Mouse (Mus musculus): Measurements from ENCODE around the gene Ccdc50. TPM values are rescaled to one million over a fixed set of nuclear protein-coding genes. Genes with fewer than 3 reads are reported as not detected.

The Ccdc50 gene
- polyA plus RNA-seq, 1 experiment from 2014 or later, result 62.2 TPM

GRCm38 (mm10) chr16:27374139-27374538 is 14.5 kb upstream of the Ccdc50 start:
- Histone ChIP-seq H3K27ac (ENCODE audit: low read depth) (no peak overlapping the region), H3K9ac (ENCODE audit: low read length) (no peak overlapping the region), H3K4me3 (ENCODE audit: low read depth, low read length) (no peak overlapping the region), H3K36me3 (ENCODE audit: control insufficient read depth, insufficient read depth, low read length) (no peaks in the 10 kb centered on the region), H3K4me1 (replicated peaks; ENCODE audit: control insufficient read depth, insufficient read depth, low read length) (no peaks in the 10 kb centered on the region), H3K27me3 (replicated peaks; ENCODE audit: control insufficient read depth, insufficient read depth, low read length) (no peaks in the 10 kb centered on the region), H3K4me2 (ENCODE audit: low read length) (no peak overlapping the region), H3K9me3 (ENCODE audit: control insufficient read depth, low read length) (no peaks in the 10 kb centered on the region)
- DNase-seq (ENCODE audit: low spot score) (no peak), ATAC-seq (replicated peaks; ENCODE audit: low FRiP score, low TSS enrichment, low read depth) (no peak)
- WGBS, result 51% methylated on average over 3 of the region's 3 CpGs

GRCm38 (mm10) chr16:27375318-27375717 is 13.4 kb upstream of the Ccdc50 start:
- Histone ChIP-seq H3K36me3 (ENCODE audit: control insufficient read depth, insufficient read depth, low read length) (no peaks in the 10 kb centered on the region), H3K27me3 (replicated peaks; ENCODE audit: control insufficient read depth, insufficient read depth, low read length) (no peaks in the 10 kb centered on the region), H3K27ac (ENCODE audit: low read depth) (no peak overlapping the region), H3K4me2 (ENCODE audit: low read length) (no peak overlapping the region), H3K4me1 (replicated peaks; ENCODE audit: control insufficient read depth, insufficient read depth, low read length) (no peaks in the 10 kb centered on the region), H3K4me3 (ENCODE audit: low read depth, low read length) (no peak overlapping the region), H3K9ac (ENCODE audit: low read length) (no peak overlapping the region), H3K9me3 (ENCODE audit: control insufficient read depth, low read length) (no peaks in the 10 kb centered on the region)
- DNase-seq (ENCODE audit: low spot score) (no peak), ATAC-seq (replicated peaks; ENCODE audit: low FRiP score, low TSS enrichment, low read depth) (peak; percentile 78)
- 69% methylated on average over 2 of the region's 2 CpGs for whole genome bisulfite sequencing

- ATAC-seq (replicated peaks; ENCODE audit: low FRiP score, low TSS enrichment, low read depth), result no peak
- H3K4me2 ChIP-seq (ENCODE audit: low read length), result no peak overlapping the region
- no peaks in the 10 kb centered on the region for H3K9me3 ChIP-seq (ENCODE audit: control insufficient read depth, low read length)
- no peaks in the 10 kb centered on the region for H3K4me1 ChIP-seq (replicated peaks; ENCODE audit: control insufficient read depth, insufficient read depth, low read length)
- no peak overlapping the region for H3K27ac ChIP-seq (ENCODE audit: low read depth)
- H3K27me3 ChIP-seq (replicated peaks; ENCODE audit: control insufficient read depth, insufficient read depth, low read length), result no peaks in the 10 kb centered on the region
- no peak overlapping the region for H3K4me3 ChIP-seq (ENCODE audit: low read depth, low read length)
- no peaks in the 10 kb centered on the region for H3K36me3 ChIP-seq (ENCODE audit: control insufficient read depth, insufficient read depth, low read length)
- no peak for DNase-seq (ENCODE audit: low spot score)
- H3K9ac ChIP-seq (ENCODE audit: low read length), result no peak overlapping the region
Measured at GRCm38 (mm10) chr16:27376556-27376955, 12.1 kb upstream of the Ccdc50 start.

GRCm38 (mm10) chr16:27382217-27382616 is 6.5 kb upstream of the Ccdc50 start:
- H3K27me3 ChIP-seq (replicated peaks; ENCODE audit: control insufficient read depth, insufficient read depth, low read length), result no peaks in the 10 kb centered on the region
- no peaks in the 10 kb centered on the region for H3K4me1 ChIP-seq (replicated peaks; ENCODE audit: control insufficient read depth, insufficient read depth, low read length)
- no peak for ATAC-seq (replicated peaks; ENCODE audit: low FRiP score, low TSS enrichment, low read depth)
- no peak for DNase-seq (ENCODE audit: low spot score)
- H3K4me2 ChIP-seq (ENCODE audit: low read length), result no peak overlapping the region
- WGBS, result 75% methylated on average over 4 of the region's 4 CpGs
- H3K36me3 ChIP-seq (ENCODE audit: control insufficient read depth, insufficient read depth, low read length), result no peaks in the 10 kb centered on the region
- H3K27ac ChIP-seq (ENCODE audit: low read depth), result no peak overlapping the region
- H3K9ac ChIP-seq (ENCODE audit: low read length), result no peak overlapping the region
- H3K4me3 ChIP-seq (ENCODE audit: low read depth, low read length), result no peak overlapping the region
- no peaks in the 10 kb centered on the region for H3K9me3 ChIP-seq (ENCODE audit: control insufficient read depth, low read length)

GRCm38 (mm10) chr16:27384893-27385603 is 3.6 kb upstream of the Ccdc50 start:
- H3K9ac ChIP-seq (ENCODE audit: low read length), result no peak overlapping the region
- DNase-seq (ENCODE audit: low spot score), result no peak
- no peak overlapping the region for H3K27ac ChIP-seq (ENCODE audit: low read depth)
- H3K4me1 ChIP-seq (replicated peaks; ENCODE audit: control insufficient read depth, insufficient read depth, low read length), result peaks cover 8% of the 10 kb centered on the region; the same call in 1 of the 2 replicates
- no peak overlapping the region for H3K4me2 ChIP-seq (ENCODE audit: low read length)
- H3K36me3 ChIP-seq (ENCODE audit: control insufficient read depth, insufficient read depth, low read length), result no peaks in the 10 kb centered on the region
- no peak overlapping the region for H3K4me3 ChIP-seq (ENCODE audit: low read depth, low read length)
- no peaks in the 10 kb centered on the region for H3K9me3 ChIP-seq (ENCODE audit: control insufficient read depth, low read length)
- no peaks in the 10 kb centered on the region for H3K27me3 ChIP-seq (replicated peaks; ENCODE audit: control insufficient read depth, insufficient read depth, low read length)
- 72% methylated on average over 4 of the region's 4 CpGs for WGBS
- ATAC-seq (replicated peaks; ENCODE audit: low FRiP score, low TSS enrichment, low read depth), result no peak

GRCm38 (mm10) chr16:27385649-27386048 is 3.0 kb upstream of the Ccdc50 start:
- H3K9ac ChIP-seq (ENCODE audit: low read length), result no peak overlapping the region
- no peaks in the 10 kb centered on the region for H3K27me3 ChIP-seq (replicated peaks; ENCODE audit: control insufficient read depth, insufficient read depth, low read length)
- 85% methylated on average over 1 of the region's 1 CpGs for WGBS
- ATAC-seq (replicated peaks; ENCODE audit: low FRiP score, low TSS enrichment, low read depth) (no peak), DNase-seq (ENCODE audit: low spot score) (no peak)
- H3K4me1 ChIP-seq (replicated peaks; ENCODE audit: control insufficient read depth, insufficient read depth, low read length), result peaks cover 13% of the 10 kb centered on the region; the same call in 1 of the 2 replicates
- H3K36me3 ChIP-seq (ENCODE audit: control insufficient read depth, insufficient read depth, low read length), result no peaks in the 10 kb centered on the region
- H3K4me2 ChIP-seq (ENCODE audit: low read length), result no peak overlapping the region
- H3K9me3 ChIP-seq (ENCODE audit: control insufficient read depth, low read length), result no peaks in the 10 kb centered on the region
- H3K27ac ChIP-seq (ENCODE audit: low read depth), result no peak overlapping the region
- H3K4me3 ChIP-seq (ENCODE audit: low read depth, low read length), result no peak overlapping the region

- H3K9me3 ChIP-seq (ENCODE audit: control insufficient read depth, low read length), result no peaks in the 10 kb centered on the region
- peaks cover 18% of the 10 kb centered on the region; the same call in 1 of the 2 replicates for H3K4me1 ChIP-seq (replicated peaks; ENCODE audit: control insufficient read depth, insufficient read depth, low read length)
- no peak overlapping the region for H3K27ac ChIP-seq (ENCODE audit: low read depth)
- H3K4me3 ChIP-seq (ENCODE audit: low read depth, low read length), result no peak overlapping the region
- H3K9ac ChIP-seq (ENCODE audit: low read length), result no peak overlapping the region
- no peaks in the 10 kb centered on the region for H3K36me3 ChIP-seq (ENCODE audit: control insufficient read depth, insufficient read depth, low read length)
- H3K4me2 ChIP-seq (ENCODE audit: low read length), result no peak overlapping the region
- no peaks in the 10 kb centered on the region for H3K27me3 ChIP-seq (replicated peaks; ENCODE audit: control insufficient read depth, insufficient read depth, low read length)
- DNase-seq (ENCODE audit: low spot score) (no peak), ATAC-seq (replicated peaks; ENCODE audit: low FRiP score, low TSS enrichment, low read depth) (no peak)
- WGBS, result 51% methylated on average over 4 of the region's 4 CpGs
Measured at GRCm38 (mm10) chr16:27386850-27387407, 1.7 kb upstream of the Ccdc50 start.

- ATAC-seq (replicated peaks; ENCODE audit: low FRiP score, low TSS enrichment, low read depth) (peak; percentile 40; the same call in 1 of the 2 replicates), DNase-seq (ENCODE audit: low spot score) (peak; percentile 58)
- peak overlapping the region; percentile 71 for H3K4me2 ChIP-seq (ENCODE audit: low read length)
- H3K9me3 ChIP-seq (ENCODE audit: control insufficient read depth, low read length), result no peaks in the 10 kb centered on the region
- peaks cover 19% of the 10 kb centered on the region; the same call in 1 of the 2 replicates for H3K4me1 ChIP-seq (replicated peaks; ENCODE audit: control insufficient read depth, insufficient read depth, low read length)
- peak overlapping the region; percentile 99; the same call in 1 of the 2 replicates for H3K9ac ChIP-seq (ENCODE audit: low read length)
- peak overlapping the region; percentile 89 for H3K4me3 ChIP-seq (ENCODE audit: low read depth, low read length)
- H3K27me3 ChIP-seq (replicated peaks; ENCODE audit: control insufficient read depth, insufficient read depth, low read length), result no peaks in the 10 kb centered on the region
- peak overlapping the region; percentile 94; the same call in 1 of the 2 replicates for H3K27ac ChIP-seq (ENCODE audit: low read depth)
- WGBS, result 43% methylated on average over 12 of the region's 12 CpGs
- no peaks in the 10 kb centered on the region for H3K36me3 ChIP-seq (ENCODE audit: control insufficient read depth, insufficient read depth, low read length)
Measured at GRCm38 (mm10) chr16:27387634-27388611, 746 bp upstream of the Ccdc50 start.
